Mouse (Mus musculus): Measurements from ENCODE around the gene Btn1a1.

The Btn1a1 gene

GRCm38 (mm10) chr13:23436861-23437822 lies 28.6 kb downstream of the Btn1a1 start:
- DNase-seq, result peak; percentile 72

DNA sequence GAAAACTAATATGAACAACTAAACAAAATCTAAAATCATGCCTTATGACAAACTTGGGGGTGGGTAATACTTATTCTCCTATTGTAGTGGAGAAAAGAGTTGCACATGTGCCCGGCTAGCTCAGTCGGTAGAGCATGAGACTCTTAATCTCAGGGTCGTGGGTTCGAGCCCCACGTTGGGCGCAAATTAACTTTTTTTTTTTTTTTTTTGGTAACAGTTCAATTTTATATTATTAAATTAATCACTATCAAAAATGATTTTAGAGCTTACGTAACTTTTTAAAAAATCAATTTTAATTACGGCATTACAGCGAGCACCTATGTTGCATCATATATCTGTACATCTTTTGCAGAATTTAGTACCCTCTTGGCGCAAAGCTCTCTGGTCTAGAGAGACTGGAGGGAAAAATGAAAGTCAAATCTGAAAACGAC lies 29.5 kb downstream of the Btn1a1 start:
- DNase-seq, result peak; percentile 67

DNA sequence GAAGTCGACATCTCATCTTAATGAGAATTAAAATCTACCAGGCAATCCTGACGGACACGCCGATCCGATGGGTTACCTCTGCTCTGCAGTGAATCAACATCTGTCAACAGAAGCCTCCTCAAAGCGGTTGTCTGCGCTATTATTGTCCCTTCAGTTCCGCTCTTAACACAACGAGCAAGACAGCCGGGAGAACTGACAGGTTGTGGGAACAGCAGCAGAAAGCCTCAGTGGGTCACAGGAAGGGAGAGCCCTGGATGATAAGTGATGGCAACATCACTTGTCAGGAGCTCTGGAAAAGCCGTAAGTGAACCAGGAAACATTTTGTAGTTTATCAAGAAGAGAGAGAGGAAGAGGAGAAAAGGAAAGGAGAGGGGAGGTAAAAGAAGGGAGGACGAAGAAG lies 30.0 kb downstream of the Btn1a1 start:
- no peak for DNase-seq

- no peak for DNase-seq
These were observed 30.5 kb downstream of the Btn1a1 start for GRCm38 (mm10) chr13:23435241-23435640.

GRCm38 (mm10) chr13:23434426-23434825 lies 31.3 kb downstream of the Btn1a1 start:
- DNase-seq, result no peak

DNA sequence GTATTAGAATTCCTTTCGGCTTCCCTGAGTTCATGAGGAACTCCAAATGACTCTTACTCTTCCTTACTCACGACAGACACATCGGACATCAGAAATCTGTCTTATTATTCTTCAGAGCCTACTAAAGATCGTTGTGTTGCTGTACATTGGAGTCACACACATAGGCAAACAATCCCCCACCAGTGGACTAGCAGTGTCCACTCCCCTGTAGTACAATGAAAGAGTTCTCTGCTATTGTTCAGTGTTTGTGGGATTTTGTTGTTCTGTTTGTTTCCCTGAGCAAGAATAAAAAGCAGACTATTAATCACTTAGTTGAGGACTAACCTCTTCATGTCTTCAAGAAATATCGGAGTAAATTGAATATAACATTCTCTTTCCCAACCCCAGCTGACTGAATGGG lies 31.9 kb downstream of the Btn1a1 start:
- DNase-seq, result no peak

GRCm38 (mm10) chr13:23433206-23433605 lies 32.5 kb downstream of the Btn1a1 start:
- DNase-seq, result no peak

DNA sequence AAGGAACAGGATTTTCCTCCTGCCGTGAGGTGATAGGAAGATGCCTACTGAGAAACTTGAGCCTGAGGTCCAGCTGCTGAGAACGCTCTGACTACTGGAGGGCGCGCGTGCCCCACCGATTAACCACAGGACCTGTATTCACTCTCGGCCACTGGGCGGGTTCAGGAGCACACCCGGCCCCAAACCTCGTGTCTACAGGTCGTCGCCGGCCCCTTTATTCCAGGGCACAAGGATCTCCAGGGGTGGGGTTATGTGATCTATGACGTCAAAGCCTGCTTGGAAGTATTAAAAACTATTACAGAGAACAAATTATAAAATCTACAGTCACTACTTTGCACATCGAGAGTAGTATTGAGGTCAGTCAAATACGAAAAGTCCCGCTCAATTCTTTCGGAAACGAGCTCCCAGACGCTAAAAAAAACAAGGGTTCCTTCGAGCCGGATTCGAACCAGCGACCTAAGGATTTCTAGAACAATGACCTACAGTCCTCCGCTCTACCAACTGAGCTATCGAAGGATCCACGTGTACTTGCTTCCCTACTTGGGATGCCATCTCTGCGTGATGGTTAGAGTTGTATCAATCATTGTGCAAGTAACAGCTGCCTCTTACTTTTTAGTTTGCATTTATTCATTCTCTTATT lies 33.0 kb downstream of the Btn1a1 start:
- DNase-seq, result peak; percentile 96

GRCm38 (mm10) chr13:23431351-23431771 lies 34.3 kb downstream of the Btn1a1 start:
- DNase-seq, result peak; percentile 88

- DNase-seq, result peak; percentile 89
These were observed 35.0 kb downstream of the Btn1a1 start for GRCm38 (mm10) chr13:23430734-23431133.

DNA sequence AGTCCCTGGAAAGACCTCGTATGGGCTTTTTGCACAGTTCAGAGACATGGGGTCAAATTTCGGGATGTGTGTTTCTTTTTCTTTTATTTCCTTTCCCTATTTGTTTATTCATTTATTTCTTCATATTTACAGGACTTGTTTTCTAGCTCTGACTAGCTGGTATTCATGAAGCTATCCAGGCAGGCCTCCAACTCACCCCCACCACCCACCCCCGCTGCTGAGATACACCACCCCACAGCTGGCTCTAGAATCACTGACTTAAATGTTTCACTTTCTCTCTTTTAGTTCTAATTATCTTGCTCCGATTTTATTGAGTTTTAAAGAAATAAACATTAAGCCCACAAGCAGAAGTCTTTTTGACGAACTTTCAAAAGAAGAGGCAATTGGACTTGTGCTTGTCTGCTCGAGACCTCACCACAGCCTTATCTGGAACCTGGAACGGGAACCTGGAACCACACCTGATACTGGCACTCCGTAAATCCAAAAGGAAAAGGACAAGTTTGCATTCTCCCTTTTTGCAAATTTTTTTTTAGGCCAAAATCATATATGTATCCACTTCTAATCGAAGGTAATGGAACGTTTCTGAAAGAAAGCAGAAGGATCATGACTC lies 35.8 kb downstream of the Btn1a1 start:
- DNase-seq, result no peak

DNA sequence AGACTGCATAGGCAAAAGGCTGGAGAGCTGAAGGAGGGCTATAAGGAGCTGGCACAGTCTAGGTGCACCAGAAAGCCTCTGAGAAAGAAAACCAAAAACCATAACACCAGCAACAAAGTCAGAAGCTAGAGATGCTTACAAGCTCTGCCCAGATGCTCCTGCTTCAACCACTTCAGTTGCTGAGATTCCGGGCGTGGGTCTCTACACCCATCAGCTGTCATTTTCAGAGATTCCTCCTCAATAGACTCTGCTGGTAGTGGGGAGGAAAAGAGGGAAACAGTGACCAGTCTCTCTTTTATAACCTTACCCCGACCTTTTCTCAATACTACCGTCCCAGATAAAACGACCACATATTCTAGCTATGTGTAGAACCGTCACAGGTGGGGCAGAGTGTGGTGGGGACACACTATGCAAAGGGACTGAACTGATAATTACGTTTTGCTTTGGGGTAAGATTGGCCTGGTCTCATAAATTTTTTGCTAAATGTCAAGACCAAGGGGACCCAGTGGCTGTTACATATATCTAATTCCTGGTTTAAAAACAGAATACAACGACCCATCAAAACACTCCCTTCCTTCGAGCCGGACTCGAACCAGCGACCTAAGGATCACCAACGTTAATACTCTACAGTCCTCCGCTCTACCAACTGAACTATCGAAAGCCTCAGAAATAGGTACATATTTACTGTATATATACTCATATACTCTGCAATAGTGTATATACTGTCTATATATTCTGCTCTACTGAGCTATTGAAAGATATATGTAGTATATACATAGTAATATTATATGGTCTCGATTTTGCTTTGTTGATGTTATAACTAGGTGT lies 37.3 kb downstream of the Btn1a1 start:
- DNase-seq, result no peak

GRCm38 (mm10) chr13:23427401-23427910 lies 38.2 kb downstream of the Btn1a1 start:
- no peak for DNase-seq

DNA sequence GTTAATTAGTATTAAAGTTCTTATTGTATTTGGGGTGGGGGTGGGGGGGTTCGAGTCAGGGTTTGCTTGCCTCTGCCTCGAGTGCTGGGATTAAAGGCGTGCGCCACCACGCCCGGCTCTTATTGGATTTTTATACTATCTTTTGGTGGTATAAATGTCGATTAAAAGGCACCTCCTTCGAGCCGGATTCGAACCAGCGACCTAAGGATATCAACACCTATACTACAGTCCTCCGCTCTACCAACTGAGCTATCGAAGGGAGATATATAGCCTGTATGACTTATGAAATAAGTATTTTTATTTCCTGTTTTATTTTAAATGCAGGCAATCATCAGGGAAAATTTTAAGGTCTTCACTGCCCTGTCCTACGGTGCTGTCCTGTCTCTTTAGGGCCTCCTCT lies 38.8 kb downstream of the Btn1a1 start:
- no peak for DNase-seq

- DNase-seq, result no peak
These were observed 39.4 kb downstream of the Btn1a1 start for GRCm38 (mm10) chr13:23426335-23426734.

DNA sequence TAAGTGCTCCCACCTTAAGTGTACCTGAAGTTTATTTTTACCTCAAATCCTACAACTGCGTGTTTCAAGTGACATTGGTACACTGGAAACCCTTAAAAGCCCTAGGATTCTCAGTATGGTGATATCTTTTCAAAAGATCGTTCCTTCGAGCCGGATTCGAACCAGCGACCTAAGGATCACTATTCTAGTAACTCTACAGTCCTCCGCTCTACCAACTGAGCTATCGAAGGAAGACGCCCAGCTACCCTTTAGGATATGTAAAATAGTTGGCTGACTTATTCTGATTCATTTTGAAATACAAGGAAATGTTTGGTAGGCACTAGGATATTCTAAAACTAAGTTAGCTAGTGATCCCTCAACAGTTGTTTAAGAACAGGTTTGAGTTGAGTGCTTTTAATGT lies 40.2 kb downstream of the Btn1a1 start:
- peak; percentile 62 for DNase-seq

DNA sequence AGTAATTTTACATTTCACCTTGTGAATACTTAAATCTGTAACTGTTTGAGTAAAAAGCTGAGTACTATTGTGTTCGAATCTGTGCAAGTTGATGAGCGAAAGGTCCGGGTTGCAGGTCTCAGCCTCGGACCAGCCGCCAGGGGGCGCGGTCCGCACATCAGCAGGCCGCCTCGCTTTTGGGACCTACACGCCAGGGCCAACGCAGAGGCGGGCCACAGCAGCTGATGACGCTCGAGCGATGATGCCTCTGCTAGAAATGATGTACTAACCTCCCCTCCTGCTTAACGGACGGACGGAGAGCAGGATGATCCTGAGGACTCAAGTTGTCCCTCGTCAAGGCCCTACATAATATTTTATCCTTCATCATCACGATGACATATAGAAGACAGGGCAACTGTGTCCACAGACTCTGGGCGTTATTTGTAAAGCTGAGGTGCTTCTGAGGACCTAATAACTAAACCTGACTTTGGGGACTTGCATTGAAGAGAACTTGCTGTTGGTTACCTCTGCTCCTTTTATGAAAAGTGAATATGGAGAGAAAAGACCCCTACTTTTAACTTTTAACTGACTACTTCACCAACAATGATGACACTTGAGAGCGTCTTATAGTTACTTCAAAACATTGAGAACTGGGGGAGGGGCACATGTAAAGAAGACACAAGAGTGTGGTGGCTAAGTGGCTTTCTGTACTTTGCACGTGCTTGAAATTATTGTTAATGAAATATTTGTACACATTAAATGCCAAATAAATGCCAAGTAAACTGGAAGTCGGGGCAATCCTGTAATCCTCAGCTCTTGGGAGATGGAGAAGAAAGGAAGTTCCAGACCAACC lies 41.0 kb downstream of the Btn1a1 start:
- DNase-seq, result peak; percentile 94

DNA sequence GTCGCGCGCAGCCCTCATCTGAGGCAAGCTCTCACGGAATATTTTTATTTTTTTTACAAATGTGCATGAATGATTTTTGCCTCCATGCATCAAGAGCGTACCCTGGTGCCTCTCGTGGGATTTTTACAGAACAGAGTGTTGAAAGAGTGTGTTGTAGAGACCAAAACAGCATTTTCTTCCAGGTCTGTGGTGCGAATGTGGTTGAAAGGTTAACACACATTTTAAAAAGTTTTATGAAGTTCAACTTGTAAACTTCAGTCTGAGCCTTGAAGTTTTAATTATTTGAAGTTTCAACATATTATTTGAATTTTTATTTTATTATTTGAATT lies 41.7 kb downstream of the Btn1a1 start:
- no peak for DNase-seq

- peak; percentile 95 for DNase-seq
These were observed 42.2 kb downstream of the Btn1a1 start, which contains the start of gene Abt1 for GRCm38 (mm10) chr13:23423286-23424051. Abt1 (minus strand) TSS chr13:23423866.

GRCm38 (mm10) chr13:23422351-23422750 lies 43.4 kb downstream of the Btn1a1 start:
- DNase-seq, result no peak
